Mouse (Mus musculus) induced T-regulatory cell, adult 2 months (primary cell): Measurements from ENCODE around the gene Hbb-bt.
"Not testable (repeated sequence)": the region's sequence is repeated elsewhere in the genome, so short reads cannot be mapped to it uniquely, and the experiment has no call there.

ENCODE experiments used
- DNase-seq: peaks from one replicate; pipeline ENCODE4 v3.0.0-alpha.2; 2012; ENCODE audit warnings: low read depth

Hbb-bt gene

GRCm38 (mm10) chr7:103813766-103814165 is at the start of gene Hbb-bt:
TSS of gene Hbb-bt (minus strand) at chr7:103813996.
- no peak for DNase-seq

- DNase-seq, result no peak
These were observed 47.7 kb upstream of the Hbb-bt start for GRCm38 (mm10) chr7:103861531-103861930.

- peak; percentile 4 for DNase-seq
These were observed 47.1 kb upstream of the Hbb-bt start for GRCm38 (mm10) chr7:103860855-103861254.

GRCm38 (mm10) chr7:103859076-103859475 is 45.3 kb upstream of the Hbb-bt start:
- no peak for DNase-seq

- DNase-seq, result no peak
These were observed 40.9 kb upstream of the Hbb-bt start for GRCm38 (mm10) chr7:103854669-103855068.

GRCm38 (mm10) chr7:103853090-103853489 is 39.3 kb upstream of the Hbb-bt start, which contains the start of gene Hbb-y:
TSS of gene Hbb-y (minus strand) at chr7:103853216.
- DNase-seq, result no peak

GRCm38 (mm10) chr7:103844525-103845325 is 30.9 kb upstream of the Hbb-bt start:
- no peak for DNase-seq

GRCm38 (mm10) chr7:103843034-103843433 is 29.2 kb upstream of the Hbb-bt start, which contains the start of gene Hbb-bh1:
TSS of gene Hbb-bh1 (minus strand) at chr7:103843164.
- DNase-seq, result no peak

- no peak for DNase-seq
These were observed 26.5 kb upstream of the Hbb-bt start, which contains the start of gene Hbb-bh2 for GRCm38 (mm10) chr7:103840268-103840667. TSS of gene Hbb-bh2 (minus strand) at chr7:103840520.

- DNase-seq, result no peak
These were observed 14.0 kb upstream of the Hbb-bt start, which contains the start of gene Hbb-bs for GRCm38 (mm10) chr7:103827808-103828207. TSS of gene Hbb-bs (minus strand) at chr7:103828096.

GRCm38 (mm10) chr7:103827139-103827538 is 13.3 kb upstream of the Hbb-bt start:
- not testable (repeated sequence) for DNase-seq

GRCm38 (mm10) chr7:103826255-103826887 is 12.6 kb upstream of the Hbb-bt start:
- DNase-seq, result no peak

- DNase-seq, result no peak
These were observed 11.9 kb upstream of the Hbb-bt start for GRCm38 (mm10) chr7:103825536-103826254.

- DNase-seq, result no peak
These were observed 10.8 kb upstream of the Hbb-bt start for GRCm38 (mm10) chr7:103824597-103824996.

- DNase-seq, result not testable (repeated sequence)
These were observed 1.3 kb upstream of the Hbb-bt start for GRCm38 (mm10) chr7:103815085-103815484.

- DNase-seq, result not testable (repeated sequence)
These were observed 644 bp downstream of the Hbb-bt start for GRCm38 (mm10) chr7:103813152-103813551.

GRCm38 (mm10) chr7:103812174-103812573 is 1.6 kb downstream of the Hbb-bt start:
- no peak for DNase-seq

GRCm38 (mm10) chr7:103811223-103811845 is 2.5 kb downstream of the Hbb-bt start:
- no peak for DNase-seq

GRCm38 (mm10) chr7:103810746-103811145 is 3.0 kb downstream of the Hbb-bt start:
- no peak for DNase-seq

GRCm38 (mm10) chr7:103810296-103810695 is 3.5 kb downstream of the Hbb-bt start:
- no peak for DNase-seq

GRCm38 (mm10) chr7:103809801-103810155 is 4.0 kb downstream of the Hbb-bt start:
- no peak for DNase-seq
